Mouse (Mus musculus): ENCODE measurements around the gene Btbd10.

Btbd10 gene

GRCm38 (mm10) chr7:113295077-113295890 lies 73.9 kb downstream of the Btbd10 start:
- DNase-seq (ENCODE audit: extremely low read depth, low read depth): no peak

DNA sequence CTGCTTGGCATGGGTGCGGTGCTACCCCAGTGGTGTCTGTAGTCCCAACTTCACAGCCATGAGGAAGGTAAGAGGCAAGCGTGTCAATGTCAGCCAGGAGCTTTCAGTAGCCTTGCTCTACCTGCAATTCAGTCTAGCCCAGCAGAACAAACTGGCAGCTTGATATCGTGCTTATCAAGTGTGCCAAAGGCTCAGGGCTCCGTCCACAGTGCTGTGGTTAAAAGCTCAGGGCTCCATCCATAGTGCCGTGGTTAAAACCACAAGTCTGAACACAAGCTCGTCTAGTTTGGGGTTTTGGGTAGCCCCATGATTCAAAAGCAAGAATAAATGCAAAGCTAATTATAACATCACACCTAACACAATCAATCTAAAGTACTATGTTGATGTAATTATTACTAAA lies 74.6 kb downstream of the Btbd10 start:
- DNase-seq (ENCODE audit: extremely low read depth, low read depth): no peak

DNA sequence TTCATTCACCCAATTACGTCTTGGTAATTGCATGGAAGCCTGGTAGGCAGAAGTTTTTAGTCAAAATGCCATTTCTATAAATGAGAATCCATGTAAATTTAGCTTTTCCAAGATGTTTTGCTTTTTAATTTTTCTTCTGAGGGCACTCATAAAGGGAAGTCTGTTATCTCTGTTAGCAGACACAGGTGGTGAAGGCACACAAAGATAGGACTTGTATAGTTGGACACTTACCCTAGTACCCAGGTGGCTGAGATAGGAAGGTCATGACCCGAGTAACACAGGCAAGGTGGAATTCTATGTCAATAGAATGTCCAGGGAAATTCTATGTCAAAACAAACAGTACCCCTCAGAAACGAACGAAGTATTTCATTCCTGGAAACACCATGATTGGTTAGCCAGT lies 77.0 kb downstream of the Btbd10 start:
- DNase-seq (ENCODE audit: extremely low read depth, low read depth): peak; percentile 51

DNA sequence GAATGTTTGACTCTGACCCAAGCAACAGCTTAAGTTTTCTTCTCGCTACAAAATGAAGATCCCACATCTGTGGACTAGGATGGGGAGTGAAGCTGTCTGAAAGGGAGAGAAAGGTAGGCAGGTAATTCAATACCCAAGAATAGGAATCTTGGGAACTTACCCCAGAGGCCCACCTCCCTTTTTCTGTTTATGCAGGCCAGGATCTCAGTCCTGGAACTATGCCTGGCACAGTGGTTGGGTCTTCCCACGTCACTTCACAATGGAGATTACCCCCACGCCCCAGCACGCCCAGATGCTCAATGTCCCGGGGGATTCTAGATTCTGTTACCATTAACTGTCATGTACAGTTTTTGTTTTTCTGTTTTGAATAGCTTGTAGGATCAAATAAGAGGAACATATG lies 77.5 kb downstream of the Btbd10 start:
- DNase-seq (ENCODE audit: extremely low read depth, low read depth): no peak

DNA sequence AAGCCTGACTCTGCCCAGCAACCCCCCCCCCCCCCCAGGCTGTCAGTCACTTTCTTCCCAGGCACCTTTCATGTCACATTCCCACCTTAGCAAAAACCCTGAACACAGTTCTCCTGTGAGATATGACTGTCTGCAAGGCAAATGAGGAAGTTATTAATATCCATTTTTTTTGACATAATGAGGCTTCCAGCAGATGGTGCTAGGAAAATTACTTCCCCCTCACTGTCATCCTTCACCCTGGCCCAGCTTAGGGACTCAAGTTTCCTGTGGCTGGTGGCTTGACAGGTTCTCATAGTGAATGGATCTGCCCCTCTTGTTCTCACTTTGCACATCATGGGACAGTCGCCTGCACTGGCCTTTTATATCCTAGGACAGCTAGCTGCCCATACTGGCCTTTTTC lies 80.0 kb downstream of the Btbd10 start:
- DNase-seq (ENCODE audit: extremely low read depth, low read depth): peak; percentile 75

- DNase-seq (ENCODE audit: extremely low read depth, low read depth): no peak
These were observed 83.8 kb downstream of the Btbd10 start for GRCm38 (mm10) chr7:113285405-113285804.

GRCm38 (mm10) chr7:113279246-113279645 lies 89.9 kb downstream of the Btbd10 start:
- DNase-seq (ENCODE audit: extremely low read depth, low read depth): no peak

DNA sequence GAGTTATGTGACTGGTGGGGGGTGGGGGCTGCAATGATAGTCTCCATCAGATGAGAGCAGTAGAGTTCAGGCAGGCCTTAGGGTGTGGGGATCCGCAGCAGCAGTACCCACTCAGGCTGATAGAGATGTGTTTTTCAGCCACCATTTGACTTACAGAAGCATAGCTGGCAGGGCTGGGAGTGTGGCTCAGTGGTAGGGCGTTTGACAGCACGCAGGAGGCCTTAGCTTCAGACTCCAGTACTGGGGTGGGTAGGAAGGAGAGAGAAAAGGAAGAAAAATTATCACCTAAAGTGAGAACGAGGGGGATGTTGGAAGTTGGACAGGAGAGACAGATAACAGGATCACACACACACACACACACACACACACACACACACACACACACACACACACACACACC lies 90.7 kb downstream of the Btbd10 start:
- DNase-seq (ENCODE audit: extremely low read depth, low read depth): no peak

DNA sequence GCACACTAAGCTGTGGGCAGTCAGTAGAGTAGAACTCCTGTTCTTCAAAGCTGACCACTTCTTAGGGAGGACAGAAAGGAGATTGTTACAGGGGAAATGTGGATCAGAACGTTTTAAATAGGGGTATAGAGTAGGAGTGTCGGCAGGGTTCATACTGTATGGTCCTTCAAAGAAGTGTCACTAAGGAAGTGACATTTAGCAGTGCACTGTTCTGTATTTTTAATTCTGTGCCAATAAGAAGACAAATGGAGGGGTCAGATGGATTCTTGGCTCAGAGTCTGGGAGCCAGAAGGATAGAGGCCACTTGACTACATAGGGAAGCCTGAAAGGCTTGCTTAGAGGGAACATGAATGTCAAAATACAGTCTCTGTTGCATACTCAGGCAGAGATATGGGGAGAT lies 91.9 kb downstream of the Btbd10 start:
- DNase-seq (ENCODE audit: extremely low read depth, low read depth): no peak

- no peak for DNase-seq (ENCODE audit: extremely low read depth, low read depth)
These were observed 96.7 kb downstream of the Btbd10 start for GRCm38 (mm10) chr7:113272338-113272997.

DNA sequence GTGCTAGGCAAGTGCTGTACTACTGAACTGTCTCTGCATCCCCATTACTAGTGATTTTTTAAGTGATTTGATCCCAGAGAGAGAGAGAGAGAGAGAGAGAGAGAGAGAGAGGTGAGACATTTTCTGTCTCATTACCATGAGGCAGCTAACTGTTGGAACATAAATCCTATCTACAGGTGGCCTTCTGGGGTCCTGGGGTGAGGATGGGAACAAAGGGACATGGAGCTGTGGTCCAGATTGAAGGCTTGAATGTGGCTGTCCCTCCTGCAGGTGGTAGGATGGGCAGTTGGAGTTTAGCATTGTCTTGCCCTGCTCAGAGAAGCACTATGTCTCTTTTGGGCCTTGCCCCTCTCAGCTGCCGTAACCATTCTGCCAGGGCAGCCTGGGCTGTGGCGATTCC lies 98.2 kb downstream of the Btbd10 start:
- no peak for DNase-seq (ENCODE audit: extremely low read depth, low read depth)

DNA sequence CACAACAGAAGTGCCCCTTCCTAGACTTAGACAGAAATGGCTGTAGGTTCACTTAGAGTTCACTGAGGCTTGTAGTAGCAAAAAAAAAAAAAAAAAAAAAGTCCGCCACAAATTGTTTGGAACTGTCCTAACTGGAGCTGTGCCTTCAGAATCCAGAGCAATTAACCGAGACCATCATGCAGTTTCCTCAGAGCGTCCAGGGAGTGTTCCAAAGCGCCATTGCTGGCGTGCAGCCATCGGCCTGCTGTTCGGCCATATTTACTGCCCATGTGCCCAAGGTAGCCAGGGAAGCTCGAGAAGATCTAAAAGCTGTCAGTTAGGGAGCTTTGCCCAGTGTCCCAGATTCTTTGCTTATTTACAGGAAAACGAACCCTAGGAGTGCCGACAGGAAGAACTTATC lies 98.6 kb downstream of the Btbd10 start:
- no peak for DNase-seq (ENCODE audit: extremely low read depth, low read depth)

GRCm38 (mm10) chr7:113269921-113270320 lies 99.3 kb downstream of the Btbd10 start:
- no peak for DNase-seq (ENCODE audit: extremely low read depth, low read depth)

- no peak for DNase-seq (ENCODE audit: extremely low read depth, low read depth)
These were observed 100.1 kb downstream of the Btbd10 start for GRCm38 (mm10) chr7:113269081-113269480.

GRCm38 (mm10) chr7:113268287-113268686 lies 100.9 kb downstream of the Btbd10 start:
- DNase-seq (ENCODE audit: extremely low read depth, low read depth): no peak
